Mouse (Mus musculus): ENCODE data around the gene Hmgn3.
"Not testable (repeated sequence)": the region's sequence is repeated elsewhere in the genome, so short reads cannot be mapped to it uniquely, and the experiment has no call there.

Gene Hmgn3

DNA sequence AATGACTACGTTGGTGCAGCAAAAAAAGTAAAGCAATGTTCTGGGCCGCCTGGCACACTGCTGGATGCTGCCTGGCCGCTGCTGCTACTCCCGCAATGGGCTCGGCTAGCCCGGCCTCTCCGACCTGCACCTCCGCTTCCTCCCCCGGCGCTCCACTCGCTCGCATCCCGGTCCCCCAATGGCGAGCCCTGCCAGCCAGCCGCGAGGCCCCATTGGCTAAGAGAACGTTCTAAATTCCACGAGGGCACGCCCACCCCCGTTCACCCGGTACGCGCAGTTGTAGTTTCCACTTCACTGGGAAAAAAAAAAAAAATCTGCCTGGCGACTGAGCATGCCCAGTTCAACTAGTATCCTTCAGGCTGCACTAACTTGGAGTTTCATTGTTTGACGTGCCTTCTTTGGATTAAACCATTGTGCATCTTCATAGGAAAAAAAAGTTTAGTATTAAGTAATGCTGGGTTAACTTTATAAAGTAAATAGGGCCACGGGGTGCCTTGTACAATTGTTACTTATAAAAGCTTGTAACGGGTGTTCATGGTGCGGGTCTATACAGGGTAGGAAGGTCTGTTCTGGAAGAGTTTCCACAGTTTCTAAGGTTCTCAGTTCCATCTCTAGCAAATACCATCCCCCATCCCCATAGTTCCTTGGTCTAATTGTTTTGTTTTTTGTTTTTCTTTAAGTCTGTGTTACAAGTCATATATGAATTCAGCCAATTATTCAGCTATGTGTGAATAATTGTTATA is at the start of gene Hmgn3:
Hmgn3 (minus strand) TSS at position 240 of the 743 bp plus-strand sequence.
- no peak for DNase-seq (ENCODE audit: low read depth)

DNA sequence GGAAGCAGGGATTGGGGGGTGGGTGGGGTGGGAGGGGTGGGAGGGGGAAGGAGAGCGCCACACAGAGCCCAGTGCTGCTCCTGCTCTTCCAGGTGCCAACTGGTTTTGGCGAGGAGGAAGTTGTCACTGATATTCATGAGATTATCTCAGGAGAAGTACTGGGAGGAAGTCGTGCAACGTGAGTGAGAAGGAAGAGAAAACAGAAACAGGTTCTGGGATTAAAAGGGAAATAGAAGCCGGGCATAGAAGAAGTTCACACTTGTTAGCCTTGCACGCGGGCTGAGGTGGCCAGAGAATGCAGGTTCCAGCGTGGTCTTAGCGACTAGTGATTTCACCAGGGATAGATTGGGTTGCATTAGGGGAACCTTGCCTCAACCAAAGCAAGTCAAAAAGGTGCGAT is 49.3 kb upstream of the Hmgn3 start:
- no peak for DNase-seq (ENCODE audit: low read depth)

DNA sequence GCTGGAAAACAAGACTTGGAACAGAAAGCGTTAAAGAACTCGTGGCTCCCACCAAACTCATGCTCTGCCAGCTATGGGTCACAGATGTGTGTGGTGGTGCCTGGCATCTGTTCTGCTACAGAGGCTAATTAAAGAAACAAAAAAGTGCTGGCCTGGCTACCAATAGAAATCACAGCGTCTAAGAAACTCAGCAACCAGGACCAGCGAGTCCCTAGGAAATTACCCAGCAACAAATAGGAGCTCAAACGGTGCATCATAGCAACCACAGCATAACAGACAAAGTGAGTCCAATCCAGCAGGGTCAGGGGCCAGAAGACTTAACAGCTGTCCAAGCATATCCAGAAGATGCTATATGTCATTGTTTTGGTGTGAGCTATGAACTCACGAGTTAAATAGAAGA is 48.5 kb upstream of the Hmgn3 start:
- DNase-seq (ENCODE audit: low read depth), result no peak

DNA sequence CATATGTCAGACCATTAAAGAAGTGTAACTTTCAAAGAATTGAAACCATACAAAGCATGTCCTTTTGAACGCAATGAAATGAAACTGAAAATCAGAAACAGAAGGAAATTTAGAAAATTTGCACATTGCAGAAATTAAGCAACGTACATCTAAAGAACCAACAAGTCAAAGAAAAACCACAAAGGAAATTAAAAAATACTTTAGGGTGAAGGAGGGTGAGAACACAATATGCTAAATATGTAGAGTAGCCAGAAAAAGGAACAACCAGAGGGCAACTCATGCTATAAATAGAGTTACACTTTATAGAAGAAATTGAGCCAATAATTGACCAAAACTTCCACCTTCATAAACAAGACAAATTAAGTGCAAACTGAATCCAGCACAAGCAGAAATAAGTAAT is 41.3 kb upstream of the Hmgn3 start:
- DNase-seq (ENCODE audit: low read depth), result no peak

GRCm38 (mm10) chr9:83145591-83146445 is 667 bp downstream of the Hmgn3 start:
- DNase-seq (ENCODE audit: low read depth), result no peak

- no peak for DNase-seq (ENCODE audit: low read depth)
These were observed 16.7 kb downstream of the Hmgn3 start for GRCm38 (mm10) chr9:83129831-83130230.

- DNase-seq (ENCODE audit: low read depth), result no peak
These were observed 18.6 kb downstream of the Hmgn3 start for GRCm38 (mm10) chr9:83127840-83128239.

GRCm38 (mm10) chr9:83126482-83126881 is 20.0 kb downstream of the Hmgn3 start:
- DNase-seq (ENCODE audit: low read depth), result not testable (repeated sequence)

GRCm38 (mm10) chr9:83119211-83119610 is 27.3 kb downstream of the Hmgn3 start:
- no peak for DNase-seq (ENCODE audit: low read depth)

- no peak for DNase-seq (ENCODE audit: low read depth)
These were observed 29.0 kb downstream of the Hmgn3 start for GRCm38 (mm10) chr9:83117486-83117885.

- DNase-seq (ENCODE audit: low read depth), result no peak
These were observed 29.6 kb downstream of the Hmgn3 start for GRCm38 (mm10) chr9:83116774-83117474.

GRCm38 (mm10) chr9:83115676-83116075 is 30.8 kb downstream of the Hmgn3 start:
- no peak for DNase-seq (ENCODE audit: low read depth)

- DNase-seq (ENCODE audit: low read depth), result no peak
These were observed 32.7 kb downstream of the Hmgn3 start for GRCm38 (mm10) chr9:83113800-83114217.

DNA sequence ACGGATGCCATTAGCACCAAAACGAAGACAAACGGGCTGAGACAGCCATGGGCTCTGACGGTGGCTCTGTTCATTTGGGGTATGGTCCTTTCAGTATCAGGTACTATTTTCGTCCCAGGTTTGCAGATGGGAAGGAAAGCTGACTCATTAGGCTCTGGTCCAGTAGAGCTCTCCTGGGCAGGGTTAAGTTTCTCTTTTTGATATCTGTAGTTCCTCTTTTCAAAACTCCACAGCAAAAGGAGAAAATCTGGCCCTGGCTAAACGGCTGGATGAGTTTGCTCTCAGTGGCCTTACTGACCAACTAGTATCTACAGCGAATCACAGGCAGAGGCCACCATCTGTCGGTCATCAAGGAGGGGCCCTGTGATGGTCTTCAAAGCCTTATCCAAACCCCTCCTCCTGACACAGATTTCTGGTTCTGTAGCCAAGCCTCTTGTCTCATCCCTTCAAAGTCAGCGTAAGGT is 34.1 kb downstream of the Hmgn3 start:
- DNase-seq (ENCODE audit: low read depth), result peak; percentile 56

- no peak for DNase-seq (ENCODE audit: low read depth)
These were observed 34.7 kb downstream of the Hmgn3 start for GRCm38 (mm10) chr9:83111789-83112188.

DNA sequence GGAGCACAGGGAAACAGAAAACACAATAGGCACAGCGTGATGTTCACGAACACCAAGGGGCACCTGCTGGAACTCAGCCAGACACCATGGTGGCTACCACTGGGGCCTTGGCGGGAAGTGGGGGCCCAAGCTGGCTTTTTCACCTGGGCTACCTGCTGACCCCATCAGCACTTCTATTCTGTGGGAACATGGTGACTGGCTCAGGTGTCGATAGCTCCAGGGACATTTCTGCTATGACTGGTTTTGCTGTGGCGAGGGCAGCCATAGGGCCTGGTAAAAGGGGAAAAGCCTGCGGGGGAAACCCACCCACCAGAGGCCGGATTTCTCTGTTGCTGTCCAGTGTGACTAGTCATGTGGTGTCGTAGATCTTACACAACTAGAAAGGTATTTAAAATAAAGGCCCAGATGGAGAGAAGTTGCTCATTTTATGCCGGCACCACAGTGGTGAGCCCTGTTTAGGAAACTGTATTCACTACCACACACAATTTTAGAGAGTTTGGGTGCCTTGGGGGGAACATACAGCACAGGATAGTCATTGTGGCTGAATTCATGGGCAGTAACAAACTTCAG is 35.3 kb downstream of the Hmgn3 start:
- no peak for DNase-seq (ENCODE audit: low read depth)

DNA sequence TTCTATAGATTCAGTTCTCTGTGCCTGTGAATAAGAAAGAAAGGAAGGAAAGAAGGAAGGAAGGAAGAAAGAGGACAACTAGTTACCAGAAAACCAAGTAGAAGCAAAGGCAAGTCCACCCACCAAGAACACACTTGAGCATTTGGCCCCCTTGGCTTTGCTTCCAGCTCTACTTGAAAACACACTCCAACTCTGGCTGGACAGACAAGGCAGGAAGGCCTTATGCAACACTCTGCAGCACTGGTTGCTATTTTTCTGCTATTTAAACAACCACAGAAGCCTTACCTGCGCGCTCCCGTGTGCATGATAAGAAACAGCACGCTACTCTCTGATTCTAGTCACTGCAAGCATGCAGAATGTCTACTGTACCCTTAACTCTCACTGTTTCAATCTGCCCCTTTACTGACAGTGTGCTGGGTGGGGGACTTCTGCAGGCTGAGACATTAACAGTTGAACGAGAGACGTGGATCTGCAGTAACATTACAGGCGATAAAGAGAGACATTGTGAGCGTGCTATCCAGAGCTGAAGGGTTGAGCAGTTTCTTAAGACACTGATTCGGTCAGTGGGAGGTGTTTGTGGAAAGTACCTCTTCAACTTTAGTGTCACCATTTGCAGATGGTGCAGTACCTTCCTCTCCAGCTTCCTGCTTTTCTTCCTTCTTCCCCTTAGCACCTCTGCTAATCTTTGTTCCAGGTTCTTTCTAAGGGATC is 35.9 kb downstream of the Hmgn3 start:
- DNase-seq (ENCODE audit: low read depth), result no peak

DNA sequence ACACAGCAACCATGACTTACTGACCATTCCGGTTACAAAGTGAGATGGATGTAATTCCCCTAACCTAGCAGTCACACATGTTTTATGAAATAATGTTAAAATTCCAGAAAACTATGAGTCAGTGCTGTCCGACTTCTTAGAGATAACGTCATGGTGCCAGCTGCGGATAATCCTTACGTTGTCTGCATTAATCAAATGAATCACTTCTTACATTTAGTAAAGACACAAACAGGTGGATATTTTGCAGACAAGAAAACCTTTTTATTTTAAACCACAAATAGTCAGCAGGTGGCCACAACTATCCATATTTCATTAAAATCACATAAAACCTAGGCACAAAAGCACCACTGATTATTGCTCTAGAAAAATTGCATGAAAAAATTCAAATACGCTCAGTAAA is 36.8 kb downstream of the Hmgn3 start:
- no peak for DNase-seq (ENCODE audit: low read depth)

- DNase-seq (ENCODE audit: low read depth), result no peak
These were observed 37.7 kb downstream of the Hmgn3 start for GRCm38 (mm10) chr9:83108821-83109220.

GRCm38 (mm10) chr9:83103785-83104184 is 42.7 kb downstream of the Hmgn3 start:
- DNase-seq (ENCODE audit: low read depth), result peak; percentile 46

DNA sequence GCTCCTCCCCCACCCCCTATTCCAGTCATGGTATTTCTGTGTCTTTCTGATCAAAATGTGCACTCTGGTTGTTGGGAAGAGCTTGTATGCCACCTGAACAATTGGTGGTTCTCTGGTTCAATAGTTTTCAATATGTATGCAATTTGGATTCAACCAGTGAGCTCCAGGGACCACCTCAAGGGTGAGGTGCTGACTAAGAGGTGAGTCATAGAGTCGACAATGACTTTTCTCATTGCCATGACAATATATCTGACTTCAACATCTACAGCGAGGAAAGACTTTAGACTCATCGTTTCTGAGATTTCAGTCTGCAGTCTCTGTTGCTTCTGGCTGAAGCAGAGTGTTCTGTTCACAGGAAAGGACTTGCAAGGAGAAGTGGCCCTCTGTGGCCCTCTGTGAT is 44.8 kb downstream of the Hmgn3 start:
- DNase-seq (ENCODE audit: low read depth), result peak; percentile 27

GRCm38 (mm10) chr9:83100786-83101185 is 45.7 kb downstream of the Hmgn3 start:
- no peak for DNase-seq (ENCODE audit: low read depth)
